Mouse (Mus musculus) gonadal fat pad, adult 2 months (tissue): ENCODE data around the gene Hoxa3. TPM values are rescaled to one million over a fixed set of nuclear protein-coding genes. Genes with fewer than 3 reads are reported as not detected.

ENCODE experiments used
- DNase-seq: peaks from one replicate; pipeline ENCODE4 v3.0.0-alpha.2; 2012; ENCODE audit warnings: low read depth
- polyA plus RNA-seq: library from polyadenylated mRNA; depleted of rRNA; stranded (reverse); fragments of >200 nt; gene quantifications from 2 replicates; pipeline ENCODE4 v1.2.3, GENCODE M21; 2012

The Hoxa3 gene
- polyA plus RNA-seq, 1 experiment: 5.6 TPM

- DNase-seq: no peak
Observed at GRCm38 (mm10) chr6:52219234-52219942, 6.3 kb upstream of the Hoxa3 start.

- no peak for DNase-seq
Observed at GRCm38 (mm10) chr6:52218643-52219215, 5.6 kb upstream of the Hoxa3 start.

GRCm38 (mm10) chr6:52217895-52218642, 4.9 kb upstream of the Hoxa3 start:
- DNase-seq: no peak

GRCm38 (mm10) chr6:52217459-52217768, 4.3 kb upstream of the Hoxa3 start:
- no peak for DNase-seq

GRCm38 (mm10) chr6:52216691-52217458, 3.7 kb upstream of the Hoxa3 start:
- no peak for DNase-seq

GRCm38 (mm10) chr6:52215771-52216535, 2.8 kb upstream of the Hoxa3 start:
- no peak for DNase-seq

GRCm38 (mm10) chr6:52215070-52215469, 1.9 kb upstream of the Hoxa3 start:
- DNase-seq: no peak

- DNase-seq: no peak
Observed at GRCm38 (mm10) chr6:52214271-52214670, 1.1 kb upstream of the Hoxa3 start.

GRCm38 (mm10) chr6:52212556-52213118, 499 bp downstream of the Hoxa3 start:
- no peak for DNase-seq

- DNase-seq: no peak
Observed at GRCm38 (mm10) chr6:52211961-52212360, 1.2 kb downstream of the Hoxa3 start.

GRCm38 (mm10) chr6:52211170-52211935, 1.8 kb downstream of the Hoxa3 start:
- no peak for DNase-seq

GRCm38 (mm10) chr6:52209685-52210046, 3.5 kb downstream of the Hoxa3 start:
- DNase-seq: no peak

GRCm38 (mm10) chr6:52208868-52209684, 4.1 kb downstream of the Hoxa3 start:
- no peak for DNase-seq

- no peak for DNase-seq
Observed at GRCm38 (mm10) chr6:52208072-52208867, 4.9 kb downstream of the Hoxa3 start, which contains the start of gene Hoxa6. Hoxa6 (minus strand) TSS chr6:52208722.

GRCm38 (mm10) chr6:52207684-52207976, 5.5 kb downstream of the Hoxa3 start:
- DNase-seq: no peak

GRCm38 (mm10) chr6:52206882-52207683, 6.1 kb downstream of the Hoxa3 start:
- DNase-seq: no peak

- DNase-seq: no peak
Observed at GRCm38 (mm10) chr6:52205638-52206621, 7.2 kb downstream of the Hoxa3 start.
